Mouse (Mus musculus): ENCODE results near the gene Rasa3. TPM values are rescaled to one million over a fixed set of nuclear protein-coding genes. Genes with fewer than 3 reads are reported as not detected.

The Rasa3 gene
- polyA plus RNA-seq, 1 experiment from 2014 or later, result 43.1 TPM

DNA sequence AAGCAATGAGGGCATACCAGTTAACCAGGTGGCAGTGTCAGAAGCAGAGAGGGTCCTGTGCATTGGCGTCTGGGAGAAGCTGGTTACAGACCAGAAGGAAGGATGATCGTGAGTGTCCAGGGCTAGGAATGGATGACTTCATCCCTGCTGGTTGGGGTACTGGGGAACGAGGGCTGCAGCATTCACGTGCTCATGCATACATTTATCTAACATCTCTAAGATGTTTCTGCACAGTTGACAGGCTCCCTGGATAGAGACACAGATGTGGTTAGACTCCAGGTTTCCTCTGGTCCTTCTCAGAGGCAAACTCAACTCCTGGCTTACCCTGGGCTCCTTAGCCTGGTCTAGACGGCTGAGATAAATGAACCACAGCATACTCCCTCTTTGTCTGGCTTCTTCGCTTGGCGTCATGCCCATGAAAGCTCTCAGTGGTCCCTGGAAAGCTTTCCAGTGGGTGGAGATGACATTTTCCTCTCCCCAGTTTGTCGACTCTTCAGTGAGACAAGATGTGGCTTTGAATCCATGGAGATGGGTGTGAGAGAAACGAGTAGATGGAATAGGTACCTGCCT, 145.7 kb downstream of the Rasa3 start:
- Histone ChIP-seq H3K27ac (replicated peaks) (peak overlapping the region; percentile 49), H3K36me3 (no peaks in the 10 kb centered on the region), H3K4me1 (replicated peaks) (peaks cover 30% of the 10 kb centered on the region), H3K27me3 (no peaks in the 10 kb centered on the region), H3K4me3 (no peak overlapping the region), H3K9ac (no peak overlapping the region), H3K4me2 (no peak overlapping the region), H3K9me3 (no peaks in the 10 kb centered on the region)
- 51% methylated on average over 9 of the region's 9 CpGs for WGBS
- ATAC-seq (ENCODE audit: low FRiP score, low read depth), result no peak

DNA sequence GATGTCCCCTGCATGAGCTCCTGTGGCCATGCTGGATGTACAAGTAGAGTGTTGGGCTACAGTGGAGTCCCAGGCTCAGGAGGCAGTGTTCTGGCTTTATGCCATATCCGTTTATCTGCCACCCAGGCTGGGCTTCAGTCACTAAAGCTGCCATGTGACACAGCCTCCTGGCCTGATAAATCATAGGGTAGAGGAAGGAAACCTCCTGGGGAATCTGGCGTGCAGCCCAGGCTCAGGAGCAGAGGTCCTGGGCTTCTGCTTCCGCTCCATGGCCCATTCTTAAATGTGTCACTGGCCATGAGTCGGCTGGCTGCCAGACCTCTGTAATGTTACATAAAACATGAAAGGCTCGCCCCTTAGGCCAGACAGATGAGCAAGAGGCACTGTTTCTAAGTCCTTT, 146.5 kb downstream of the Rasa3 start:
- Histone ChIP-seq H3K9ac (no peak overlapping the region), H3K4me2 (no peak overlapping the region), H3K4me3 (no peak overlapping the region), H3K27ac (replicated peaks) (peak overlapping the region; percentile 73), H3K27me3 (no peaks in the 10 kb centered on the region), H3K36me3 (no peaks in the 10 kb centered on the region), H3K4me1 (replicated peaks) (peaks cover 30% of the 10 kb centered on the region), H3K9me3 (no peaks in the 10 kb centered on the region)
- WGBS, result 24% methylated on average over 5 of the region's 5 CpGs
- peak; percentile 81 for ATAC-seq (ENCODE audit: low FRiP score, low read depth)

DNA sequence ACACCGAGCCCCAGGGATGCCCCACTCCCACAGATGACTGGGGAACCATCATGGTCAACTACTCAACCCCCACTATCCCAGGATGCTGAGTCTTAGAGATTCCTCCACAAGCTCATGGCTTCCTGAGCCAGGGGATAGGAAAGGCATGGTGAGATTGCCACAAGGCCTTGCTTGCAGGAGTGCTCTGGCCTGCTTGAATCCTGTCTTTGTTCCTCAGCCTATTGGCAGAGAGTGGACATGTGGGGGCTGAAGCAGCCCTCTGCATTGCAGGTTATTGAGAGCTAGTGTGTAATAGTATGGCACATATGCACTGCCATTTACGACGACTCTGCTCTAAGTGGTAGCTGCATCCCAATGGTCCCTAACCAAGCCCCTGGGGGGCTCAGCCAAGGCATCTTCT, 147.0 kb downstream of the Rasa3 start:
- WGBS, result 65% methylated on average over 3 of the region's 3 CpGs
- Histone ChIP-seq H3K9ac (no peak overlapping the region), H3K27ac (replicated peaks) (peak overlapping the region; percentile 73), H3K27me3 (no peaks in the 10 kb centered on the region), H3K4me2 (no peak overlapping the region), H3K4me3 (no peak overlapping the region), H3K9me3 (no peaks in the 10 kb centered on the region), H3K36me3 (no peaks in the 10 kb centered on the region), H3K4me1 (replicated peaks) (peaks cover 30% of the 10 kb centered on the region)
- ATAC-seq (ENCODE audit: low FRiP score, low read depth), result peak; percentile 30; the same call in 1 of the 2 replicates

DNA sequence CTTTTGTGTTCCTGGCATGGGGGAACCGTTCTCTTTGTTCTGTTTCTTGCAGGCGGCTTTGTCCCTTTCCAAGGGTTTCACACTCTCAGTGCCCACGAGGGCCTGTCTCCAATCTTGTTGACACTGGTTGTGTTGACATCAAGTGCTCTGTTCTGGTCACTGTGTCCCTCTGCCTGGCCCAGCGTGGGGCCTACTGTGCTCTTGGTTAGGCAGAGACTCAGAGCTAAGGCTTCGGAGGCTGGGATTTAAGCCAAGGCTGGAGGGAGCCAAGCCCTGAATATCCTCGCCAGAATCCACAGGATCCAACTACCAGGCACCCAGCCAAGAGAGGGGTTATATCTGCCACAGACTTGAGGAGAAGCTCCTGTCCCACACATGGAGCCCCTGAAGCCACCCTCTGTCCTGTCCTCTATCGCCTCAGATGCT, 147.5 kb downstream of the Rasa3 start:
- WGBS, result 49% methylated on average over 7 of the region's 7 CpGs
- H3K4me3 ChIP-seq, result no peak overlapping the region
- peak overlapping the region; percentile 73 for H3K27ac ChIP-seq (replicated peaks)
- H3K9ac ChIP-seq, result no peak overlapping the region
- H3K4me2 ChIP-seq, result no peak overlapping the region
- peak; percentile 78 for ATAC-seq (ENCODE audit: low FRiP score, low read depth)
- no peaks in the 10 kb centered on the region for H3K27me3 ChIP-seq
- H3K4me1 ChIP-seq (replicated peaks), result peaks cover 30% of the 10 kb centered on the region
- no peaks in the 10 kb centered on the region for H3K36me3 ChIP-seq
- no peaks in the 10 kb centered on the region for H3K9me3 ChIP-seq

DNA sequence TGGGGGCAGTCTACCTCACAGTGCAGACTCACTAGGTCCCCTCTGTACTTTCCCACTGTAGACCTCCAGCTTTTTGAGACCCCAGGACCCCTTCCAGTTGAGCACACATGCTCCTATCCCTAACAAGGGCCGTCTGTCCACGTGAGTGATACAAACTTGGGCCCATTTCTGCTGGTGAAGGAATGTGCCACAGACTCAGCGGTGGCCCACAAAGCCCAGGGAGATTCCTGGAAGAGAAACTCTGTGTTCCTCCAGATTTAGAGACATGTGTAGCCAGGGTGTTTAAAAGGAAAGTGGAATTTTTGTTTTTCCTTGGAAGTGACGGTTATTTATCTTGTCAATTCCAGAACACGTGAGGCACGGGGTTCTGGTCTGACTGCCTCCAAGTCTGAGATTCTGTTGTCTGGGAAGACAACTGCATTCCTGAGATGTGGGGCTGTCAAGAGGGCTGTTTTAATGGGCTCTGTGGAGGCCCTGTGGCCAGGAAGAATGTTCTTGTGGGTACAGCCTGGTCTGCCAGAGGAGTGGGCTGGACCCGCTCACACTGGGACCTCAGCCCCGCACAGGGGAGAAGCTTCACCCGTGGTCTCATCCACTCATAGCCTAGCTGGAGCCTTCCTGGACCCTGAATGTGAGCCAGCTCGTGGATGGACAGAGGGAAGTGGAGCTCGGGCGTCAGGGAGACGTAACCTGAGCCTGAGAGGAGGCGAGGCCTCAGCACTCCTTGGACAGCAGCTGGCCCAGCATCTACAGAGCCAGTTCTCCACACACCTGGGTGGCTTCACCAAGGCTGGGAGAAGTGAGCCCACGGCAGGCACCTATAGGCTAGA, 148.2 kb downstream of the Rasa3 start:
- Histone ChIP-seq H3K36me3 (no peaks in the 10 kb centered on the region), H3K4me1 (replicated peaks) (peaks cover 30% of the 10 kb centered on the region), H3K9me3 (no peaks in the 10 kb centered on the region), H3K9ac (no peak overlapping the region), H3K4me3 (no peak overlapping the region), H3K27ac (replicated peaks) (peak overlapping the region; percentile 73), H3K4me2 (no peak overlapping the region), H3K27me3 (no peaks in the 10 kb centered on the region)
- WGBS, result 69% methylated on average over 15 of the region's 15 CpGs
- ATAC-seq (ENCODE audit: low FRiP score, low read depth), result peak; percentile 13; the same call in 1 of the 2 replicates

DNA sequence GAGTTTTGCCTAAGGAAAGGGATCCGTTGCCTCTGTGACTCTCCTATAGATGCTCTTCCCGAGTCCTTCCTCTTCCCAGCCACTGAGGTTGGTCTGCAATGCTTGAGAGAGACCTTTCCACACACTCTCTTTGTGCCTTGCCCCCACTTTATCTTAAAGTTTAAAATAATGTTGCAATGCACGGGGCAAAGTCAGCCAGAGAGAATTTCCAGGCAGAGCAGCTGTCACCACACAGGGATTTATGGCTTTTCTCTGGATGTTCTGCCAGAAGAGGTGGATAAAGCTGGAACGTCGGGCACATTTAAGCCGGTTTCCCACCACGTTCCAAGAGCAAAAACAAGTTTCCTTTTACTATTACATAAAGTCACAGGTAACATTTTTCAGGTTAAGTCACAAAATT, 156.0 kb downstream of the Rasa3 start:
- 76% methylated on average over 7 of the region's 7 CpGs for WGBS
- no peaks in the 10 kb centered on the region for H3K27me3 ChIP-seq
- no peaks in the 10 kb centered on the region for H3K4me1 ChIP-seq (replicated peaks)
- no peak overlapping the region for H3K27ac ChIP-seq (replicated peaks)
- no peak overlapping the region for H3K9ac ChIP-seq
- no peaks in the 10 kb centered on the region for H3K36me3 ChIP-seq
- no peak for ATAC-seq (ENCODE audit: low FRiP score, low read depth)
- no peak overlapping the region for H3K4me2 ChIP-seq
- no peak overlapping the region for H3K4me3 ChIP-seq
- no peaks in the 10 kb centered on the region for H3K9me3 ChIP-seq

DNA sequence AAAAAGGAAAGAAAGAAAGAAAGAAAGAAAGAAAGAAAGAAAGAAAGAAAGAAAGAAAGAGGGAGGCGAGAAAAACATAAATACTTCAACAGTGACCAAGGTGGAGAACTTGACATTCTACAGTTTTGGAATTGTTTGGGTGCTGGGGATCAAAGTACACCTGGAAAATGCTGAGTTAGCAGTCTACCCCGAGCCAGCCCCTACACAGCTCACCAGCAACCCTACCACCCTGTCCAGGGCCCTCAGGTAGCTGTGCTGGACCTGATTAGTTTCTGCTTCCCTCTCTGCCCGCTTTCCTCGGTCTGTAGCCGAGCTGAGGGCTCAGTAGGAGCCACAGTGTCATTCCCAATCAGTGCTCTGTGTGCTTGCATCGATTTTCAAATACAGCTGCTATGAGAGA, 157.1 kb downstream of the Rasa3 start:
- no peak for ATAC-seq (ENCODE audit: low FRiP score, low read depth)
- H3K27me3 ChIP-seq, result no peaks in the 10 kb centered on the region
- H3K9ac ChIP-seq, result no peak overlapping the region
- H3K27ac ChIP-seq (replicated peaks), result no peak overlapping the region
- no peaks in the 10 kb centered on the region for H3K4me1 ChIP-seq (replicated peaks)
- H3K9me3 ChIP-seq, result no peaks in the 10 kb centered on the region
- H3K4me3 ChIP-seq, result no peak overlapping the region
- no peak overlapping the region for H3K4me2 ChIP-seq
- no peaks in the 10 kb centered on the region for H3K36me3 ChIP-seq
- WGBS, result 75% methylated on average over 6 of the region's 6 CpGs

DNA sequence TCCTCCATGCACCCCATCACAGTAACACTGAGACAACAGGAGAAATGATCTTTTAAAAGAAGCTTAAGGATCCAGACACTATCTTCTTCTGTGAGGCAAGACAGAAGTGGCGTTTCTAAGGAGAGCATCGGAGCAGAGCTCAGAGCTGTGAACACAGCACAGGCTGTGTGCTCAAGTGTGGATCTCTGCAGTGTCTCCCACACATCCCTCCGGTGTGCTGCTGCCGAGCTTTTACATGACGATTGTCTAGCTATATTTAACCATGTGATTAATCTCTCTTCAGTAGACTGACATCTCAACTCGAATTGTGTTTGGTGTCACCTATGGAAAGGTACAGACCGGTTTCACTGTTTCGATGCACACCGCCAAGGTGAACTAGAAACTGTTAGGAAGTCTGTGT, 157.9 kb downstream of the Rasa3 start:
- no peaks in the 10 kb centered on the region for H3K36me3 ChIP-seq
- H3K9me3 ChIP-seq, result no peaks in the 10 kb centered on the region
- H3K27ac ChIP-seq (replicated peaks), result no peak overlapping the region
- H3K27me3 ChIP-seq, result no peaks in the 10 kb centered on the region
- no peaks in the 10 kb centered on the region for H3K4me1 ChIP-seq (replicated peaks)
- no peak for ATAC-seq (ENCODE audit: low FRiP score, low read depth)
- H3K9ac ChIP-seq, result no peak overlapping the region
- no peak overlapping the region for H3K4me3 ChIP-seq
- WGBS, result 87% methylated on average over 9 of the region's 9 CpGs
- no peak overlapping the region for H3K4me2 ChIP-seq

DNA sequence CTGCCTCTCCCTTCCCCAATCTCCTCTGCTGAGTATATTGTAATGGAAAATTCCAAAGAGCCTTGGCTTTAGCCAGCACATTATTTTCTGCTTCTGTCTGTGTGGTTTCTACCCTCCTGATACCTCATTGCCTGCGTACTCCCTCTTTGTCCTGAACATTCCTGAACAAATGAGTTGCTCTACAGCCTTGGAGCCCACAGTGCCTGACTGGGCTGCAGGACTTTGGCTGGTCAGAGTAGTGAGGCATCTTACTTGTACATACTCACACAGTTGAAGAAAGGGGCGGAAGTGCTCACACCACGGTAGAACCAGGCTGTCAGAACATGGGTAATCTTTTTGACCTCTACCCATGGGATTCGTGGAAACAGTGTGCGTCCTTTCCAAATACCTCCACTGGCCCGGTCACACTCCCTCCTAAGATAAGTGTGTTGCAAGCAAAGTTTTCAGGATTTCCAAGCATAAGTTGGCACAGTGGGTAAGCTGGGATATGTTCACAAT, 160.1 kb downstream of the Rasa3 start:
- Histone ChIP-seq H3K27me3 (no peaks in the 10 kb centered on the region), H3K4me2 (no peak overlapping the region), H3K9me3 (no peaks in the 10 kb centered on the region), H3K9ac (no peak overlapping the region), H3K4me1 (replicated peaks) (no peaks in the 10 kb centered on the region), H3K36me3 (no peaks in the 10 kb centered on the region), H3K27ac (replicated peaks) (no peak overlapping the region), H3K4me3 (no peak overlapping the region)
- WGBS, result 93% methylated on average over 6 of the region's 6 CpGs
- no peak for ATAC-seq (ENCODE audit: low FRiP score, low read depth)

Other genes starting within 250 kb of the Rasa3 start
- gene Tmem255b, start 242.4 kb downstream of the Rasa3 start, polyA plus RNA-seq (2015; fragmentation: Nextera tagmentation; extraction: Ambion mirVana), result 1.00 and 1.2 TPM in 2 replicates
- 52.1 and 53.8 TPM in 2 replicates for gene Gas6, start 183.1 kb downstream of the Rasa3 start, polyA plus RNA-seq (2015; fragmentation: Nextera tagmentation; extraction: Ambion mirVana)
- not detected in 2 replicates for gene 1700029H14Rik, start 115.1 kb downstream of the Rasa3 start, polyA plus RNA-seq (2015; fragmentation: Nextera tagmentation; extraction: Ambion mirVana)
- gene Cfap97d2, start 28.3 kb upstream of the Rasa3 start, polyA plus RNA-seq (2015; fragmentation: Nextera tagmentation; extraction: Ambion mirVana), result 1.3 and 1.6 TPM in 2 replicates
- 150 and 155 TPM in 2 replicates for gene Cdc16, start 80.1 kb upstream of the Rasa3 start, polyA plus RNA-seq (2015; fragmentation: Nextera tagmentation; extraction: Ambion mirVana)
- 39.5 and 41.9 TPM in 2 replicates for gene Upf3a, start 108.0 kb upstream of the Rasa3 start, polyA plus RNA-seq (2015; fragmentation: Nextera tagmentation; extraction: Ambion mirVana)
- gene AF366264, start 160.8 kb upstream of the Rasa3 start, polyA plus RNA-seq (2015; fragmentation: Nextera tagmentation; extraction: Ambion mirVana), result not detected in 2 replicates
- 46.4 and 49.3 TPM in 2 replicates for gene Champ1, start 192.0 kb upstream of the Rasa3 start, polyA plus RNA-seq (2015; fragmentation: Nextera tagmentation; extraction: Ambion mirVana)
- gene Coprs, start 212.7 kb upstream of the Rasa3 start, polyA plus RNA-seq (2015; fragmentation: Nextera tagmentation; extraction: Ambion mirVana), result 143 TPM in 2 replicates